Mouse (Mus musculus) cortical plate, adult 2 months (tissue): ENCODE measurements around the gene Wrap73.

Experiments
- CTCF ChIP-seq: fragments of 200-500 bp; IDR thresholded peaks from 2 replicates; pipeline ENCODE4 v1.5.1; 2011; ENCODE audit warnings: mild to moderate bottlenecking, control low read depth, low read length; ENCODE audit not compliant: insufficient read depth; ENCODE audit errors: extremely low read depth
- POLR2A ChIP-seq: fragments of 200-500 bp; IDR thresholded peaks from 2 replicates; pipeline ENCODE4 v1.6.1; 2011; ENCODE audit warnings: mild to moderate bottlenecking, low read length, control low read depth; ENCODE audit not compliant: insufficient read depth; ENCODE audit errors: extremely low read depth

- TF ChIP-seq POLR2A (no peak), CTCF (no peak)
Measured at GRCm38 (mm10) chr4:154103912-154104311, 38.3 kb upstream of the Wrap73 start.
